Mouse (Mus musculus) right cerebral cortex, postnatal 10 days (tissue): ENCODE data around the gene Hrnr.

Experiments
- DNase-seq, 2 experiments: peaks; one replicate each; pipeline ENCODE4 v3.0.0; 2021; ENCODE audit warnings: low spot score in 2 of 2

Gene Hrnr

GRCm38 (mm10) chr3:93319449-93319848 is at the start of gene Hrnr:
Hrnr (plus strand) TSS chr3:93319749.
- DNase-seq, result no peak

- no peak for DNase-seq
Observed at GRCm38 (mm10) chr3:93273223-93273622, 46.3 kb upstream of the Hrnr start, which contains the start of gene Flg. Flg (plus strand) TSS chr3:93273523.

GRCm38 (mm10) chr3:93297542-93297941 is 22.0 kb upstream of the Hrnr start:
- no peak for DNase-seq

- DNase-seq, result no peak
Observed at GRCm38 (mm10) chr3:93299832-93300231, 19.7 kb upstream of the Hrnr start.

- no peak for DNase-seq
Observed at GRCm38 (mm10) chr3:93301896-93302295, 17.7 kb upstream of the Hrnr start.

GRCm38 (mm10) chr3:93306142-93306541 is 13.4 kb upstream of the Hrnr start:
- no peak for DNase-seq

- no peak for DNase-seq
Observed at GRCm38 (mm10) chr3:93311371-93311770, 8.2 kb upstream of the Hrnr start.

- no peak for DNase-seq
Observed at GRCm38 (mm10) chr3:93314388-93314787, 5.2 kb upstream of the Hrnr start.

- no peak for DNase-seq
Observed at GRCm38 (mm10) chr3:93337749-93338148, 18.2 kb downstream of the Hrnr start.

- DNase-seq, result no peak
Observed at GRCm38 (mm10) chr3:93340021-93340420, 20.5 kb downstream of the Hrnr start.

- no peak for DNase-seq
Observed at GRCm38 (mm10) chr3:93346896-93347295, 27.3 kb downstream of the Hrnr start.

GRCm38 (mm10) chr3:93360045-93360444 is 40.5 kb downstream of the Hrnr start:
- DNase-seq, result peak; percentile 41 to 74

GRCm38 (mm10) chr3:93361933-93362574 is 42.5 kb downstream of the Hrnr start:
- peak in 1 of 2 experiments; percentile 25 for DNase-seq

GRCm38 (mm10) chr3:93366966-93367575 is 47.5 kb downstream of the Hrnr start:
- no peak for DNase-seq

- DNase-seq, result no peak
Observed at GRCm38 (mm10) chr3:93368171-93368570, 48.6 kb downstream of the Hrnr start.

- DNase-seq, result no peak
Observed at GRCm38 (mm10) chr3:93373416-93373815, 53.9 kb downstream of the Hrnr start.

- DNase-seq, result no peak
Observed at GRCm38 (mm10) chr3:93375196-93375595, 55.6 kb downstream of the Hrnr start.

GRCm38 (mm10) chr3:93375601-93376000 is 56.1 kb downstream of the Hrnr start:
- no peak for DNase-seq

- DNase-seq, result no peak
Observed at GRCm38 (mm10) chr3:93378146-93378545, 58.6 kb downstream of the Hrnr start.
